Mouse (Mus musculus) thymus, postnatal 4 days (tissue): ENCODE data around the gene 9530003J23Rik.
A peak's percentile ranks its signal among the peaks of the same experiment; 100 is the strongest.
"Not testable (repeated sequence)": the region's sequence is repeated elsewhere in the genome, so short reads cannot be mapped to it uniquely, and the experiment has no call there.

Experiments used
- DNase-seq: peaks from one replicate; pipeline ENCODE4 v3.0.0; 2021

The 9530003J23Rik gene

GRCm38 (mm10) chr10:117238603-117239002 lies at the start of gene 9530003J23Rik:
9530003J23Rik (minus strand) TSS chr10:117238703.
- no peak for DNase-seq

GRCm38 (mm10) chr10:117287226-117287850 lies 48.8 kb upstream of the 9530003J23Rik start:
- DNase-seq = no peak

GRCm38 (mm10) chr10:117286366-117286970 lies 48.0 kb upstream of the 9530003J23Rik start:
- no peak for DNase-seq

GRCm38 (mm10) chr10:117285584-117285983 lies 47.1 kb upstream of the 9530003J23Rik start:
- not testable (repeated sequence) for DNase-seq

- no peak for DNase-seq
These were observed 46.3 kb upstream of the 9530003J23Rik start for GRCm38 (mm10) chr10:117284578-117285520.

GRCm38 (mm10) chr10:117283871-117284577 lies 45.5 kb upstream of the 9530003J23Rik start:
- no peak for DNase-seq

- DNase-seq = not testable (repeated sequence)
These were observed 44.7 kb upstream of the 9530003J23Rik start for GRCm38 (mm10) chr10:117283196-117283595.

- no peak for DNase-seq
These were observed 44.0 kb upstream of the 9530003J23Rik start for GRCm38 (mm10) chr10:117282551-117282950.

GRCm38 (mm10) chr10:117282049-117282448 lies 43.5 kb upstream of the 9530003J23Rik start, which contains the start of gene Lyz2:
Lyz2 (minus strand) TSS chr10:117282321.
- DNase-seq = no peak

- no peak for DNase-seq
These were observed 42.9 kb upstream of the 9530003J23Rik start for GRCm38 (mm10) chr10:117281381-117281920.

GRCm38 (mm10) chr10:117280000-117280399 lies 41.5 kb upstream of the 9530003J23Rik start:
- peak; percentile 39 for DNase-seq

GRCm38 (mm10) chr10:117278510-117278909 lies 40.0 kb upstream of the 9530003J23Rik start:
- DNase-seq = not testable (repeated sequence)

GRCm38 (mm10) chr10:117277779-117278178 lies 39.3 kb upstream of the 9530003J23Rik start:
- not testable (repeated sequence) for DNase-seq

- DNase-seq = no peak
These were observed 37.3 kb upstream of the 9530003J23Rik start for GRCm38 (mm10) chr10:117275681-117276369.

GRCm38 (mm10) chr10:117274645-117275044 lies 36.1 kb upstream of the 9530003J23Rik start:
- not testable (repeated sequence) for DNase-seq

- no peak for DNase-seq
These were observed 33.5 kb upstream of the 9530003J23Rik start for GRCm38 (mm10) chr10:117272023-117272422.

- no peak for DNase-seq
These were observed 21.4 kb upstream of the 9530003J23Rik start for GRCm38 (mm10) chr10:117259870-117260269.

- DNase-seq = no peak
These were observed 2.6 kb downstream of the 9530003J23Rik start for GRCm38 (mm10) chr10:117235866-117236265.

GRCm38 (mm10) chr10:117234825-117235224 lies 3.7 kb downstream of the 9530003J23Rik start:
- DNase-seq = no peak

GRCm38 (mm10) chr10:117229826-117230225 lies 8.7 kb downstream of the 9530003J23Rik start:
- no peak for DNase-seq

- DNase-seq = no peak
These were observed 12.5 kb downstream of the 9530003J23Rik start for GRCm38 (mm10) chr10:117226002-117226401.

GRCm38 (mm10) chr10:117225094-117225493 lies 13.4 kb downstream of the 9530003J23Rik start:
- no peak for DNase-seq
